Mouse (Mus musculus): Measurements from ENCODE around the gene Prm1.

DNA sequence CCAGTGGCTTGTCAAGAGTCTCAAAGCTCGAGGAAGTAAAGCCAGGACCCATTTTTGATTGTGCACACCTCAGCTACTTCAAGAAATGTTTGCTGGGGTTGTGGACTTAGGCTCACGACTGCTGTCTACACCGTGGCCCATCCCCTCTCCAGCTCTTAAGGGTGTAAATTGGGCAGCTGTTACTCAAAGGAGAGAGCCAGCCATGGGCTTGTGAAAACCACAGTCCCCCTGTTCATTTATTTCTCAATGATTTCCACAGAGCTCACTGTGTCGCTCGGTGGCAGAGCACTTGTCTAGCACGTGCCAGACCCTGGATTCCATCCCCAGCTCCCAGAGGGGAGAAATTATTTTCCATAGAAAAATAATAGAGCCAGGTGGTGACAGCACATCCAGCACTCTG is 49.5 kb downstream of the Prm1 start:
- no peak for TF ChIP-seq CTCF (IDR thresholded peaks at IDR 0.05; ENCODE audit: control insufficient read depth, insufficient read depth, low read length)
- no peak for TF ChIP-seq POLR2A (IDR thresholded peaks at IDR 0.05; ENCODE audit: borderline replicate concordance, control insufficient read depth, low read depth, low read length)
